Mouse (Mus musculus) cerebellum, adult 11 months (tissue): ENCODE data around the gene 2310030G06Rik.

Experiments used
- DNase-seq: peaks from one replicate; pipeline ENCODE4 v3.0.0; 2022

Gene 2310030G06Rik

DNA sequence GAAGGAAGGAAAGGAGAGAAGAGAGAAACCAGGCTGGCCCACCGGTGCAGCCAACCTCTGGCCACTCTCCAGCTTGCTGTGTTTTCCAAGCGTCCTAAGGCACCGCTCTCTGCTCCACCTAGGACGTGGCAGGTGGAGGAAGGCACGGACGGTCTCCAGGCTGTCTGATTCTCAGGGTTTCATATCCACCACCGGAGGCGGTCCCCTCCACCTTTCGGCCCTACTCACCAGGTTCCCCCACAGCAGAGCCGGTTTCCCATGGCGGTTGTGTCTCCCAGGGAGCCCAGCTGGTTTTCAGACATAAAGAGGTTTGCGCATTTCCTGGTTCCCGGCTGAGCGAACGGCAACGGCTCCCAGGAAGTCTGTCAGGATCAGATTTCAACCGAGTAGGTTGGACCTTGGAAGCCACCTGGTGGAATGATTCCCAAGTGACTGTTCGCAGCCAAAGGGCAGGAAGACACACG is at the start of gene 2310030G06Rik:
2310030G06Rik (minus strand) TSS at position 323 of the 464 bp plus-strand sequence.
- no peak for DNase-seq

DNA sequence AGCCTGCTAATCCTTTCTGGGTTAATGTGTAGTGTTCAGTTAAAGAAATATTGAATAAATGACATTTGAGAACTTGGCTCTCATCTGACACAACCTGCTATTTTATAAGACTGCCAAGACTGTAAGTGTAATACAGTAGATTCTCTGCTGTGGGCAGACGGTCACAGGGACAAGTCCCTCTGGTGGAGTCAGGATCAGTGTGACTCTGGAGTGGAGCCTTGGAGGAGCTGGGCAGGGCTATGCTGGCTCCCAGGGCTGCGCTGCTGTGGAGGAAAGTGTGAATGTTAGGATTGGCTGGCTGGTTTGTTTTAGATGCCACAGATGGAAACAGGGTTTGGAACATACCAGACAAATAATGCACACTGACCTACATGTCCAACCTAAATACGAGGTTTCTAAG is 48.9 kb upstream of the 2310030G06Rik start:
- no peak for DNase-seq

DNA sequence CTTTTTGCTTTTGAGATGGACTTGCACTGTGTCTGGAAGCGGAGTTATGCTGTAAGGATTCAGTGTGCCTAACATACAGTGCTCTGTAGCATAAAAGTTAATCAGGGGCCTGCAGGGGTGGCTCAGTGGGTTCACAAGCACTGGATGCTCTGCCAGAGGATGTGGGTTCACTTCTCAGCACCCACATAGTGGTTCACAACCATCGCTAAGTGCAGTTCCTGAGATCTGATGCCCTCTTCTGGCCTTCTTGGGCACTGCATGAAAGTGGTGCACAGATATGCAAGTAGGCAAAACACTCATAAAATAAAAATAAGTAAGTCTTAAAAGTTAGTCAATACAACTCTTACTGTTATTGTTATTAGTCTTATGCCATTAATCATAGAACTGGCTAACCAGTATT is 35.8 kb upstream of the 2310030G06Rik start:
- no peak for DNase-seq

DNA sequence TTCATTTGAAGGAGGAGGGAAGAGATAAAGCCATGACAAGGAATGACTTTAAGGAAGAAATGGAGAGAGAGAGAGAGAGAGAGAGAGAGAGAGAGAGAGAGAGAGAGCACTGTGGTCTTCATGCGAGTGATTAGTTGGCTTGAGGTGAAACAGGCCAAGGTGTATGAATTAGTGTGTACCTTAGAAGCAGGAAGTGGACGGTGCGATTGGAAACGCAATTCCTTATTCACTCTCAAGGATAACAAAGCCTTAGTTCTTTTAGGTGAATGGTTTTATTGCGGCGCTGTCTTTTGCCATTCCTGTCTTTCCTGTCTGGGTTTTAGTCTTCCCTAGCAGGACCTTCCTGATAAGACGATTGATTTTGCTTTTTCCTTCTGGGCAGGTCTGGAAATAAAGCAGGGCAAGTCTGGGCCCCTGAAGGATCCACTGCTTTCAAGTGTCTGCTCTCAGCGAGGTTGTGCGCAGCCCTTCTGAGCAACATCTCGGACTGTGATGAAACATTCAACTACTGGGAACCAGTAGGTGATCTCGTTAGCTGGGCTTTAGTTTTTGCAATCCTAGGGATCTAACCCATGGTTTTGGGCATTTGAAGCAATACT is 29.9 kb upstream of the 2310030G06Rik start:
- no peak for DNase-seq

DNA sequence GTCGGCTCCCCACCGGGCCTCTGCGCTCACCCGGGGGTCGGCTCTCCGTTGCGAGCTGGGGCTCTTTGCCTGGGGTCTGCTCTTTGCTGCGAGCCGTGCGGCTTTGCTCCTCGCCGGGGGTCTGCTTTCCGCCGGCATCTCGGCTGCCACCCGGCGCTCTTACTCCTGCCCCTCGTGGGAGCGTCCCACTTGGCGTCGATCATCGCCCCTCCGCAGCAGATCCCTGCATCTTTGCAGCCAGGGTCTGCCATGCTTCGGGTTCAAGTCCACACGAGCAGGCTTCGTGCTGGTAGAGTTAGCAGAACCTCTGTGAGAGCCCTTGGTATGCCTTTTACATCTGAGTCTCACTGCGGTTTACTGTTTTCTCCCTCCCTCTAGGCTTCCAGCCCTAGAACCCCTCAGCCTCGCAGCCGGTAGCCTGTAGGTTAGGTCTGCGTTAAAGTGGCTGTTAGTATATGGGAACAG is 29.4 kb upstream of the 2310030G06Rik start:
- DNase-seq: no peak

DNA sequence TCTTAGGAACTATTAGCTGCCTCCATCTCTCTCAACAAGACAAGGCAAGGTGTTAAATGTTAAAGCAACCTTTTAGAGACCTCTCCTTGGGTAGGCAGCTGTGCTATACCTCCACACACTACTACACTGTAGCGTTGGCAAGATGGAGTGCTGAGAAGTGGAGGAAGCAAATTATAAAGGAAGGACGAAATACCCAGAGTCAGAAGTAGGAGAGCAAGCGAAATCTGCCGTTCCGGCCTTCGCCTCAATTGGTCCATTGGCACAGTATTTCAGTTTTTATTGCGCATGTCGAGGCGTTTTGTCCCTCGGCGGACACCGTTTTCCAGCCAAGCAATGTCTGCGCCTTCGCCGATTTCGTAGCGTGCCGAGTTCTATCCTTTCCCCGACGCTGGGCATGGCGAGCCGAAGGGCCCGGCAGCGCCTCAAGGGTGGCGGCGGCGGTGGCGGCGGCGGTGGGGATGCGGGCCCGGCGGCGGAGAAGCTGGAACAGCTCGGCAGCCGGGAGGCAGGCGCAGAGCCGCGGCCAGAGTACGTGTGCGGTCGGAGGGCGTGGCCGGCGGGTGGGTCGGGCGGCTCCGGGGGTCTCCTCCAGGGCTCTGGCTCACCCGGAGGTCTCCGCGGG is 28.8 kb upstream of the 2310030G06Rik start, which contains the start of the genes Alg9 and 1110032A03Rik:
Alg9 (plus strand) TSS at position 29 of the 622 bp plus-strand sequence.
1110032A03Rik (minus strand) TSS at position 530 of the 622 bp plus-strand sequence.
- DNase-seq: peak; percentile 88

DNA sequence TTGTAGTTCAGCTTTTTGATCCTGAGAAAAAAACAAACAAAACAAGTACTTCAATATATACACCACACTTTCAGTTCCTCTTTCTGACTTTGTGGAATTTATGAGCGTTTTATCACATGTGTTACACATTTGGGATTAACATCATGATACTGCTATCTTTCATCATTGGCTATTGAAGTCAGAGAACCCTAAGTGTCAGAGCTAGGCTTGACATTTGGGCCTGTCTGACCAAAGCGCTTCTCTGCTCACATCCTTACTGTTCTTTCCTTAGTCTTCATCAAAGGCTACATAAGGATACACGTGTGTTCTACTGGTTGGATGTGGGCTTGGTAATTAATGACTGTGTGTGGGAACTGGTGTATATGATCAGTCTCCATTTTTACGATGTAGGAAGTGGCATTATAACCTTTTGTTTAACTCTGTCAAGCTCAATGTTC is 27.7 kb upstream of the 2310030G06Rik start:
- DNase-seq: no peak

DNA sequence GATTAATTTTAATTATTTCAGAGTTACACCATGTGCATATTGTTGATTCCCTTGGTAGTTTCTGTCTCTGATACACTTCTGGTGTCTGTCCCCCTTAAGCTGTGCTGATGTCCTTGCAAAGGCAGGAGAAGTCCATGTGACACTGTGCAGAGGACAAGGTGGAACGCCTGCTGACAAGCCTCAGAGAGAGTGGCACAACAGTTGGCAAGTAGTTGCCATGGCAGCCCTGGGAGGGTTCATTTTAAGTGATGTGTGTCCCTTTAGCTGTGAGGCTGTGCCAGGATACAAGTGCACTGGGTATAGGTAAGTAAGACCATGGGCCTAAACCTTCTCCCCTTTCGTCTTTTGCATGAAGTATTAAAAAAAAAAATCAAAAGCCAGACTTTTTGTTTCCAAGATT is 23.7 kb upstream of the 2310030G06Rik start:
- DNase-seq: no peak

DNA sequence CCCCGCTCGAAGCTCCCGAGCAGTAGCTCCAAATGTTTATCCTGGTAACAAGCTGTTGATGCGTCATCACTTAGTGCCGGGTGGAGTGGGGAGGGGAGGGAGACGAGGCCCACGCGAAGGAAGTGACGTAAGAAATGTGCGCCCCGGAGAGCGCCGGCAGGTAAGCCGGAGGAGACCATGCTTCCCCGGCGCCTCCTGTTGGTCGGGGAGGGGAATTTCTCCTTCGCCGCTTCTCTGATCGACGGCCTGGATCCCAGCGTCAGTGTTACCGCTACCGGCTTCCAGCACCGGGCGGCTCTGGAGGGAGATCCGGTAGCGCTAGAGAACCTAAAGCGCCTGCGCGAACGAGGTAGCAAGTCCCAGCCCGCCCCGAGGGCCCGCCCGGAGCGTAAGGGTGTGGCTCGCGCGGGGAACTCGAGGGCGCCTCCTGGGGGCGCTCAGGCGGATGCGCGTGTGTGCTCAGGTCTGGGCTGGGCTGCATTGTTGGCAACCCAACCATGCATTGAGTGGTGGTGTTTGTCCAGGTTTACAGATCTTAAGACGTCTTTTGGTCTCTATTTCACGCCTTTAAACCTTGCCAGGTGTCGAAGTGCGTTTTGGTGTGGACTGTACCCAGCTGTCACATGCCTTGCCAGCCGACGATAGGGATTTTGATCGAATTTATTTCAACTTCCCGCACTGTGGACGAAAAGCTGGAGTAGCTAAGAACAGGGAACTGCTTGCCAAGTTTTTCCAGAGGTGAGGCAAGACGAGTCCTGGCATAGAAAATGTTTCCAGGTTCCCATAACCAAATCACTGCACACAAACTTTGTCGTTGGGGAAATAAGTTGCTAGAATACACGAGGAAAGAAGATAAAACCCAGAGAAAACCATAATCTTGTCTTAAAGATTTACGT is 22.0 kb upstream of the 2310030G06Rik start, which contains the start of gene Fdxacb1:
Fdxacb1 (plus strand) TSS at position 130 of the 896 bp plus-strand sequence.
- peak; percentile 98 for DNase-seq

DNA sequence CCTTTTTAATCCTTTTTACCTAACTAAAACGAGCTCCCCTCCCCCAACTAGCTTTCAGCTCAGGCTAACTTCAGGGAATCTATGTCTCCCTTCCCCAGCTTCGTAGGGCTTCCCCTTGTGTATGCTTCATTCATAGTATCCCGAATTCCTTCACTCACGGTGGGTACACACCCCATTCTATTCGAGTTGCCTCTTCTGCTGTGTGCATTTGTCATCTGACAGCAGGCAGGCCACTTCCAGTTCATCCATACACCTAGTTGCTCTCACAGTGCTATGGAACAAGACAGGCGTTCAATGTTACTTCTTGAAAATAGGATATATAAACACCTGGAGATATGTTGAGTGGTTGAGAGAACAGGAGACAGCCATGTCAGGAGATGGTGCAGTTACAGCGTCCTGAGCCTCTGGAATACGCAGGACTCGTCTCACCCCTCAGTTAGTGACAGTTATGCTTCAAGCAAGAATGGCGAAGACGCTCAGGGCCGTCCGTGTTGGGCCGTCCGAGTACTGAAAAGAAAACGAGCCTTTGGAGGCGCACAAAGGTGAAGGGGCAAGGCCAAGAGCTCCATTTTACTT is 21.3 kb upstream of the 2310030G06Rik start:
- DNase-seq: no peak

DNA sequence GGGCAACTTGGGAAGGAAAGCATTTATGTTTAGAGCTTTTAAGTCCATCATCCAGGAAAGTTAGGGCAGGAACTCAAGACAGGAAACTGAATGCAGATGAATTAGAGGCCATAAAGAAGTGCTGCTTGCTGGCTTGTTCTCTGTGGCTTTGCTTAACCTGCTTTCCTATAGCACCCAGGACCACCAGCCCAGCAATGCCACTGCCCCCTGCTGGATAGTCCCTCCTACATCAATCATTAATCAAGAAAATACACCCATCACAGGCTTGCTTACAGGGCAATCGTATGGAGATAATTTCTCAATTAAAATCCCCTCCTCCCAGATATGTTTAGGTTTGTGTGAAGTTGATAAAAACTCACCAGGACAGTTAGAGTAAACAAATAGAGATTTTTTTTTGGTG is 17.0 kb upstream of the 2310030G06Rik start:
- DNase-seq: no peak

DNA sequence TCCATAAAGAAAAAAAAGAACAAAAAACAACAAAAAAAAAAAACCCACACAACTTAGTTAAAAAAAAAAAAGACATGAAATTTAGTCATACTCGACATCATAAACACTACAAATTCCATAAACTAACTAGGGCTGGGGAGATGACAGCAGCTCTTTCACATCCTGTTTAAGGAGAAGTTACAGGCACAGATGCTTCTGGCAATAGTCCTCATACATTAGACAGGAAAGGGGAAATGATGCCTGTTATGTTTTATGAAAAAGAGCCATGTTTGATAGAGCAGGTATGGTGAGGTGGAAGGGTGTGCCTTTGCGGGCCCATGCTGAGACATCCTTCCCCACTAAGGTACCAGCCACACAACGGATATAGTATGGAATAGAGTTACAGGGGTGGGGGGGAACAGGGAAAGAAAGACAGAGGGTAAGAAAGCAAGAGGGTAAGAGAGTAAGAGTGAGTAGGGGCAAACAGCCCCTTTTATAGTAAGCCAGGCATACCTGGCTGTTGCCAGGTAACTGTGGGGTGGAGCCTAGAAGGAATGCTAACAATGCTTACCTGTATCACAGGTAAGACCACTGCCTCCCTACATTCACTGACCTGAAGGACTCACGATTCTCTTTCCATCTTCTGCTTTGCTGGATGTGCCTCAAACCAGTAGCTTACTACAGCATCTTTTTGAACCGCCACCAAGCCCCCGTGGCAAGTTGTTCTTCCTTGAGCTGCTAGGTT is 15.3 kb upstream of the 2310030G06Rik start:
- no peak for DNase-seq

DNA sequence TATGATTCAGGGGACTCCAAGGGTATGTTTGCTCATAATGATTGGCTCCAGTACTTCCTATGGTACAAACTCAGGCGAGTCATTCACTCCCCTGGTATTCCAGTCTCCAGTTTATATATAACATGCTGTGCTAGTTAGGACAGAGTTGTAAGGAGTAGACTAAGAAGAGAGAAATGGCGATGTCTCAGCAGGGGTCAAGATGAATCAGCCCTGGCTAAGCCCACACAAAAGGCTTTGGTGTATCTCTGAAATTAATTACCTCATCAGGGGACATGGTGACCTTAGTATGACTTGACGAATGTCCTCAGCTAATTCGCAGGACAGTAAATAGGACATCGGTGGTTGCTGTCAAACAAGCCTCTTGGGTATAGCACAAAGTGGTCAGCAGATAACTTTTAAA is 10.4 kb upstream of the 2310030G06Rik start:
- no peak for DNase-seq

DNA sequence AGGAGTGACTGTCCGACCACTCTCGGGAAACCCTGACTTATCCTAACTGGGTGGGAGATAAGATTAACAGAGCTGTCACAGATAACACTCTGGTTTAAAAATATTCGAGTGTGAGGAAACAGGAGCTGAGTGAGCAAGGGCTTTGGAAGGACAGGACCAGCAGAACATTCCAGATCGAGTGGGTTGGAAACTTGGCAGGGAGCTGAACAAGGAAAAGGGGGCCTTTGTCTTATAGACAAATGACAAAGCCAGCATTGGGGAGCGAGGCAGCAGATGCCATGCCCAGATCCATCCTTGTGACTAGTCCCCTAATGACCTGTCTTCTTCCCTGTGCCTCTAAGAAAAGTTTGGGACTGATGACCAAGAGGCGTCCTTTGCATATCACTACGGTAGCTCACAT is 7.6 kb upstream of the 2310030G06Rik start:
- DNase-seq: no peak

DNA sequence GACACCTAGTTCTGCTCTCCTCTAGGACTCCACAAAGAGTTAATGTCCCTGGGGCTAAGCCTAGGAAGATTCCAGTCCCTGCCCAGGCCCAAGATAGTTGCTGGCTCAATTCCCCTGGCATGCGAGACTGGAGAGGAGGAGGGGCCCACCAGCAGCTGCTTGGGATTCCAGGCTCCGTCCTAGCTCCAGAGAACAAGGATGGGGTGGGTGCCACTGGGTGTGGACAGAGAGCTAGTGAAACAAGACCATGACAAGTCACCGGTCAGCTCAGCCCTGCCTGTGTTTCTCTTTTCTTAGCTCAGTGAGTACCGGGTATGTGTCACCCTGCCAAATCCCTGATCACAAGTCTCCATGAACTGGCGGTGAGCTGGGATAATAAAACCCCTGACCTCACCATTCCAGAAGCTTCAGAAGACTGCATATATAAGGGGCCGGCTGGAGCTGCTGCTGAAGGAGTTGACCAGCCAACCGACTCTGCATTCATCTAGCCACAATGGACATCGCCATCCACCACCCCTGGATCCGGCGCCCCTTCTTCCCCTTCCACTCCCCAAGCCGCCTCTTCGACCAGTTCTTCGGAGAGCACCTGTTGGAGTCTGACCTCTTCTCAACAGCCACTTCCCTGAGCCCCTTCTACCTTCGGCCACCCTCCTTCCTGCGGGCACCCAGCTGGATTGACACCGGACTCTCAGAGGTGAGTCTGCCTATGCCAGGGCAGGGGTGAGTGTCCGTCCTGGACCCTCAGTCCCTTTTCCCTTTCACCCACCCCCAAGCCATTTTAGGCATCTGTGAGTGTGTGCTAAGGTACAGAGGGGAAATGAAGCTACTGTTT is 6.7 kb upstream of the 2310030G06Rik start:
- DNase-seq: peak; percentile 56

DNA sequence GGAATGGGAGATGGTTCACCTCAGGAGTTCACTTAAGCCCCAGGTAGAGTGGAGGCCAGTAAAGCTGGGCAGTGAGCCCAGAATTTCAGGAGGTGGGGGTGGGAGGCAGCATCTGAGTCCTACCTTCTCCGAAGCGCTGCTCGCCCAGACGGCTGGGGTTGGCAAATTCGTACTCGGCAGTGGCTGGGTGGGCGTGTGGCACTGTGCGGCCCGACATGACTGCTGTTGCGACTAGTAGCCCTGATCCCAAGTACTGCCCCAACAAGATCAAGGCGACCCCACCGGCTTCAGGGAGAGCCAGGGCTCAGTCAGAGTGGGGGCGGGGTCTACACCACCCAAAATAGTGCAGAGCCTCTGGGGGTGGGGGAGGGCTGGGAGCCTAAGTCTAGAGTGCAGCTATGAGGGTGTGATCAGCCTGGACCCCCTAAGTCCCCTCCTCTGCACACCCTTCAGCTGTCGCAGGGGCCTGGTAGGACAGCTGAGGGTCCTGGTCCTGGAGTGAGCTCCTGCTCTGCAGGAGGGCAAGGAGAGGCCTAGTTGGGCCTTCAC is 5.8 kb upstream of the 2310030G06Rik start, which contains the start of gene Hspb2:
Hspb2 (minus strand) TSS at position 301 of the 549 bp plus-strand sequence.
- no peak for DNase-seq

DNA sequence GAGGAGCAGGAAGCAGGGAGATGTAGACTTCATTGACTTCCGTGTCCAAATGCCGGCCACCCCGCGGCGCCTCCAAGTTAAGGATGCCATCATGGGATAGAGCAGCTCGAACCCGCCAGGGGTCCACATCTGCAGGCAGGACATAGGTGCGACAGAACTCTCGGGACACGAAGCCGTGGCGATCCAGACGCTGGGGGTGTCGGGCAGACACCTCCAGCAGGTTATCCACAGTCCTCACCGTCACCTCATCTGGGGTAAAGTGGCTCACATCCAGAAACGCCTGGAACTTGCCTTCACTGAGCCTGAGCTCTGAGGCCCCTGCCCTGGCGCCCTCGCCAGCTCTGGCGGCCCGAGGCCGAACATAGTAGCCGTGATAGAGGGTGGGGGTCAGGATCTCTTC is 5.0 kb upstream of the 2310030G06Rik start, which contains the start of gene Cryab:
Cryab (plus strand) TSS at position 3 of the 400 bp plus-strand sequence.
- no peak for DNase-seq

DNA sequence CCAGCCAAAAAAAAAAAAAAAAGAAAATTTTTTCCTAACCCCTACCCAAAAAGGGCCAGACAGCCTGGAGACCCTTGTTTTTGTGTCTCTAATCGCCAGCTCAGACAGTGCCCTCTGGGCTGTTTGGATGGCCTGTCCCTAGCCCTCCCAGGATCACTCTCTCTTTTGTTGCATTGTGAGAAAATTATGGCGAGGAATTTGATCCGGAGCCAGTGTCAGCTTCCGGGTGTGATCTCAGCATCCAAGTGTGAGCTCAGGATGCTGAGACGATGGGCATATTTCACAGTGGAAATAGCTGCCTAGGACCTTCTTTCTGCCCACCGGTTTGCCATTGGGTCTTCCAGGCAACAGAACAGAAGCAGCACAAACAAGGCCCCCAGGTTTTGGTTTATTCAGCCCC is 4.4 kb upstream of the 2310030G06Rik start:
- no peak for DNase-seq

DNA sequence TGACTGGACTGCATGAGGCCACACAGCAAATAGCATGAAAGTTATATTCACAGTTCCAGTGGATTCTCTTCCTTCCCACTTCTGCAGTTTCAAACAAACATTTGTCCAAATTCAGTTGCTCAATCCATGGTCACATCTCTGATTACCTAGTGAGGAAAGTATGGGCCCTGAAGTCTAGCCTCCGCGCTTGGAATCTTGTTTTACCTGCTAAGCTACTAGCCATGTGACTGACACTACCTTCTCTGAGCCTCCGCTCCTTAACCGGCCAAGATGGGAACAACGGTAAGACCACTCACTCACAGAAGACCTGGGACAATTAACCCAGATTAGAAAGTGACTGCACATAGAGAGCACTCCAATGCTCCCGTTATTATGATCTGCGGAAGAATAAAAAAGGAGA is 530 bp downstream of the 2310030G06Rik start:
- no peak for DNase-seq

DNA sequence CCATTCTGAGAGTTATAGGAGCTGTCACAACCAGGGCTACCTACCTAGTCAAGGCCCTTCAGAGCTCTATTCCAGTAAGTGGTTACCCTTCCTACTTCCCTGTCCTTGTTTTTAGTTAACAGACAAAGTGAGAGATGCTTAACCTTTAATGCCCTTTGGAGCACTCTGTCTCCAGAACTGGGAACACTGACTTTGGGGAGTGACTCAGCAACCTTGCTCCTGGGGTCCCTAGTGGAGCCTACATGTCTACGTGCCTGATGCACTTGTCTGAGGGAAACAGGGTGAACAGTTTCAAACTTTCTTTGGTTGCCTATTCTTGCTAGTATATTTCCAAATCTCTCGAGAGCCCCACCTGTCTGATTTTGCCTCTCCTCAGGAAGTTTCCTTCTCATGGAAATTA is 3.6 kb downstream of the 2310030G06Rik start:
- DNase-seq: no peak

DNA sequence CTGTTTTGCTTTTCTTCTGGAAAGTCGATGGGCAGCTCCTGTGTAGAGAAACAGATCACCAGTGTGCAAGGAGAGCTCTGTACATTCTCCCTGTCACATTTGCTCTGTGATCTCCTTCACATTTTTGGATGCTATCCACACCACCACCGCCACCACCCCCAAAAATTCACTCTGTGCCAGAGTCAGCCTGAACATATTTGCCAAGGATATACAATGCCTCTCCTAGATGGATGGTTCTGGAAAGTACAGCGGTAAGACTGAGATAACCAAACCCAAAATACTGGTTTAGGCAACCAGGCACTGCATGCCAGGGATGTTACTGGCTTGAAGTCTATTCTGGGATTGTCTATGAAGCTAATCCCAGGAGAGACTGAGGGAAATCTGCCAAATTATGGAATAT is 4.1 kb downstream of the 2310030G06Rik start:
- no peak for DNase-seq
